Mouse (Mus musculus) cerebellum, adult 11-12 months (tissue): ENCODE results near the gene Themis2.
"Not testable (repeated sequence)": the region's sequence is repeated elsewhere in the genome, so short reads cannot be mapped to it uniquely, and the experiment has no call there.

Source experiments
- DNase-seq: peaks from one replicate; pipeline ENCODE4 v3.0.0; 2022

Themis2 gene

DNA sequence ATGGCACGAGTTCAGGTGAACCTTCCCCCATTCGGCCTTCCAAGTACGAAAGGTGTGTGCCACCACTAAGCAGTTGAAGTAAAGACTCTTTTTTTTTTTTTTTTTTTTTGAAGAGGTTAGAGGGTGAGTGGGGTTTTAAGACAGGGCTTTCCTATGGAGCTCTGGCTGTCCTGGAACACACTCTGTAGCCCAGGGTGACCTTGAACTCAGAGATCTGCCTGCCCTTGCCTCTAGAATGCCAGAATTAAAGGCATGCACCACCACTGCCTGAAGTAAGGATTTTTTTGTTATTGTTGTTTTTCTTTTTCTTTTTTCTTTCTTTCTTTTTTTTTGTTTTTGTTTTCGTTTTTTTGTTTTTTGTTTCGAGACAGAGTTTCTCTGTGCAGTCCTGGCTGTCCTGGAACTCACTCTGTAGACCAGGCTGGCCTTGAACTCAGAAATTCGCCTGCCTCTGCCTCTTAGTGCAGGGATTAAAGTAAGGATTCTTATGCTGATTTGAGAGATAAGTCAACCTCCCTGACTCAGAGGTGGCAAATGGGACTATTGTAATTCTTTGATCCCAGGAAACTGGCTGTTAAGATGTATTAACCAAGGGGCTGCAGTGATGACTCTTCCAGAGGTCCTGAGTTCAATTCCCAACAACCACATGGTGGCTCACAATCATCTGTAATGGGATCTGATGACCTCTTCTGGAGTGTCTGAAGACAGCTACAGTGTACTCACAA, 46.8 kb downstream of the Themis2 start:
- no peak for DNase-seq

DNA sequence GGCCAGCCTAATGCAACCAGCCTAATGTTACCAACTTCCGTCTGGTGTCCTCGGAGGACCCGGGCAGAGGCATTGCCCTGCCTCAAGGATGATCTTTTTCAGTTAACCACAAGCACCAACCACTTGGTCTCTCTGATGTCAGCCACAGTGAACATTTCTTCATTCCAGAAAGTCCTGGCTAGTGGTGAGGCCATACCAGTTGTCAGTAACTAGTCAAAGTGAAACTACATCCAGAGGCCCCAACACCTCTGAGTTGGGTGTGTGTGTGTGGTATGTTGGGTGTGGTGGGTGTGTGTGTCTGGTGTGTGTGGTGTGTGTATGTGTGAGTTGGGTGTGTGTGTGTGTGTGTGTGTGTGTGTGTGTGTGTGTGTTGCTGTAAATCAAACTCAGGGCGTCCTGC, 47.4 kb downstream of the Themis2 start:
- DNase-seq, result no peak

- no peak for DNase-seq
These were observed 48.4 kb downstream of the Themis2 start for GRCm38 (mm10) chr4:132747664-132748259.

- DNase-seq, result no peak
These were observed 49.2 kb downstream of the Themis2 start for GRCm38 (mm10) chr4:132746911-132747517.

- DNase-seq, result no peak
These were observed 51.9 kb downstream of the Themis2 start for GRCm38 (mm10) chr4:132743992-132744911.

GRCm38 (mm10) chr4:132741491-132741890, 54.7 kb downstream of the Themis2 start:
- no peak for DNase-seq

GRCm38 (mm10) chr4:132737154-132737553, 59.0 kb downstream of the Themis2 start:
- not testable (repeated sequence) for DNase-seq

- no peak for DNase-seq
These were observed 60.3 kb downstream of the Themis2 start for GRCm38 (mm10) chr4:132735894-132736293.

DNA sequence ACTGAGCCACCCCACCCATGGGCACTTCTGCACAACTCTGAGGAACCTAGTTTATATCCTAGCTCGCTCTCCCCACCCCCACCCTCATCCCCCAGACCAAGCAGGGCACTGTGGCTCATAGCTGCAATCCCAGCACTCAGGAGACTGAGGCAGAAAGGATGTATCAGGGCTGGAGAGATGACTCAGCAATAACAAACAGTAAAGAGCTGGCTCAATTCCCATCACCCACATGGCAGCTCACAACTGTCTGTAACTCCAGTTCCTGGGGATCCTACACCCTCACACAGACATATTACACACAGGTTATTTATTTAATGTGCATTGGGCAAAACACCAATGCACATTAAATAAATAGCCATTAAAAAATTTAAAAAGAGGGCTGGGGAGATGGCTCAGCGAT, 60.8 kb downstream of the Themis2 start:
- DNase-seq, result no peak

- DNase-seq, result no peak
These were observed 61.4 kb downstream of the Themis2 start for GRCm38 (mm10) chr4:132734766-132735165.

- no peak for DNase-seq
These were observed 63.0 kb downstream of the Themis2 start for GRCm38 (mm10) chr4:132733071-132733770.

GRCm38 (mm10) chr4:132732148-132732684, 64.0 kb downstream of the Themis2 start, which contains the start of gene Xkr8:
Gene Xkr8, minus strand, starts transcription at chr4:132732546.
- DNase-seq, result peak; percentile 81
